Mouse (Mus musculus) left cerebral cortex, adult 8-10 months (tissue): ENCODE data around the gene Dus3l. TPM values are rescaled to one million over a fixed set of nuclear protein-coding genes. Genes with fewer than 3 reads are reported as not detected.

Experiments used
- DNase-seq, 2 experiments: peaks; one replicate each; pipeline ENCODE4 v3.0.0; 2022; ENCODE audit warnings: low spot score in 2 of 2
- total RNA-seq, 4 experiments: library from RNA; stranded (reverse); gene quantifications; 2 replicates each; pipeline ENCODE4 v1.2.4; 2022

Dus3l gene
- total RNA-seq, 4 experiments from 2014 or later, result 60.1 to 66.1 (median 60.8) TPM

- no peak for DNase-seq
Observed at GRCm38 (mm10) chr17:56754271-56755185, 10.0 kb upstream of the Dus3l start.

GRCm38 (mm10) chr17:56756703-56757399 lies 7.7 kb upstream of the Dus3l start:
- DNase-seq, result no peak

- DNase-seq, result peak in 1 of 2 experiments; percentile 45
Observed at GRCm38 (mm10) chr17:56757416-56758123, 7.0 kb upstream of the Dus3l start, which contains the start of gene Nrtn. Gene Nrtn (minus strand): TSS chr17:56757530.

- DNase-seq, result peak in 1 of 2 experiments; percentile 60
Observed at GRCm38 (mm10) chr17:56758132-56758531, 6.4 kb upstream of the Dus3l start.

- DNase-seq, result no peak
Observed at GRCm38 (mm10) chr17:56759261-56759660, 5.3 kb upstream of the Dus3l start.

GRCm38 (mm10) chr17:56761077-56761476 lies 3.5 kb upstream of the Dus3l start:
- no peak for DNase-seq

GRCm38 (mm10) chr17:56761991-56762410 lies 2.6 kb upstream of the Dus3l start:
- peak; percentile 79 to 82 for DNase-seq

- peak; percentile 46 to 49 for DNase-seq
Observed at GRCm38 (mm10) chr17:56762769-56763731, 1.5 kb upstream of the Dus3l start.

- no peak for DNase-seq
Observed at GRCm38 (mm10) chr17:56763741-56764250, 761 bp upstream of the Dus3l start.

- peak in 1 of 2 experiments; percentile 60 for DNase-seq
Observed at GRCm38 (mm10) chr17:56765431-56765830, 874 bp downstream of the Dus3l start.

GRCm38 (mm10) chr17:56766631-56767405 lies 2.3 kb downstream of the Dus3l start:
- DNase-seq, result peak in 1 of 2 experiments; percentile 30

- DNase-seq, result no peak
Observed at GRCm38 (mm10) chr17:56767531-56768135, 3.1 kb downstream of the Dus3l start.

- no peak for DNase-seq
Observed at GRCm38 (mm10) chr17:56768941-56769340, 4.4 kb downstream of the Dus3l start.

GRCm38 (mm10) chr17:56769950-56770349 lies 5.4 kb downstream of the Dus3l start, which contains the start of gene Prr22:
Gene Prr22 (plus strand): TSS chr17:56770250.
- no peak for DNase-seq

- DNase-seq, result no peak
Observed at GRCm38 (mm10) chr17:56777568-56777967, 13.0 kb downstream of the Dus3l start.

- no peak for DNase-seq
Observed at GRCm38 (mm10) chr17:56778779-56779362, 14.3 kb downstream of the Dus3l start.

- DNase-seq, result no peak
Observed at GRCm38 (mm10) chr17:56780291-56780978, 15.9 kb downstream of the Dus3l start.

GRCm38 (mm10) chr17:56788886-56789285 lies 24.3 kb downstream of the Dus3l start:
- DNase-seq, result no peak
